In the genomic region with DNA sequence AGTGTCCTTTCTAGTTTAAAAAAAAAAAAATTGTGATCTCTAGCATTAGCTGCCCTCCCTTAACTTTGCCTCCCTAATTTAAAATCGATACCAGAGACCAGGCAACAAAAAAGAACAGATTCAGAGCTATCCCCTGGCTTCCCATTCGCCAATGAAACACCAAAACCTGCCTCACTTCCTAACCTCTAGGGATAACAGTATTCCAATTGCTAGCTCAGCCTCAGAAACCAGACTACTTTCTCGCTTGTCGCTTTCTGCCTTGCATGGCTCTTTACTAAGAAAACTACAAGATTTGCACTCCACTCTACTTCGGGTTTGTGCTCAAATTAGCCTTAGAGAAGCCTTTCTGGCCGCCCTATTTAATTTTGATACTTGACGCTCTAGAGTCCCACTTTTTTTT, we compare ENCODE assay signal across 8 mouse cellular contexts. TPM values are rescaled to one million over a fixed set of nuclear protein-coding genes. Genes with fewer than 3 reads are reported as not detected.
DNase-seq lines count a peak whose midpoint lies in the region; ATAC-seq and TF ChIP-seq lines count a peak whose summit lies in the region.

No protein-coding gene starts in this region.

- H3K4me1 ChIP-seq in kidney, embryonic 14.5 days (ENCODE audit: control insufficient read depth, insufficient read depth, low read length), result peaks cover 7% of the 10 kb centered on the region; the same call in 1 of the 2 replicates
- H3K4me1 ChIP-seq in bone marrow macrophage, adult 2 months (ENCODE audit: control insufficient read depth, insufficient read depth, low read length), result peaks cover 5% of the 10 kb centered on the region; the same call in 1 of the 2 replicates
- H3K4me1 ChIP-seq in hindbrain, embryonic 14.5 days (replicated peaks; ENCODE audit: control insufficient read depth, insufficient read depth, low read length), result peaks cover 11% of the 10 kb centered on the region
- peaks cover 9% of the 10 kb centered on the region for H3K4me1 ChIP-seq in midbrain, embryonic 13.5 days (replicated peaks)

- TF ChIP-seq POLR2A in bone marrow macrophage, adult 2 months (IDR thresholded peaks at IDR 0.05; ENCODE audit: borderline replicate concordance, low read depth, low read length), result no peak

- H3K9ac ChIP-seq in kidney, embryonic 14.5 days (ENCODE audit: low read depth, low read length), result peak overlapping the region; percentile 89
- peak overlapping the region; percentile 71 for H3K9ac ChIP-seq in hindbrain, embryonic 14.5 days
- H3K9ac ChIP-seq in midbrain, embryonic 13.5 days (replicated peaks), result peak overlapping the region; percentile 81

- 28% methylated on average over 7 of the region's 7 CpGs for WGBS in kidney, embryonic 14.5 days
- 30% methylated on average over 7 of the region's 7 CpGs for WGBS in hindbrain, embryonic 14.5 days
- WGBS in midbrain, embryonic 13.5 days, result 26% methylated on average over 7 of the region's 7 CpGs

- intact Hi-C loops in left cerebral cortex, postnatal 10 days (cut with DNase I), result no loop called here
- intact Hi-C loops in left cerebral cortex, postnatal 36 days (cut with DNase I), result no loop called here

- H3K27ac ChIP-seq in kidney, embryonic 14.5 days (ENCODE audit: low read depth, low read length), result peak overlapping the region; percentile 48; the same call in 1 of the 2 replicates
- peak overlapping the region; percentile 56 for H3K27ac ChIP-seq in bone marrow macrophage, adult 2 months (ENCODE audit: insufficient read depth, low read depth, low read length)
- peak overlapping the region; percentile 40; the same call in 1 of the 2 replicates for H3K27ac ChIP-seq in hindbrain, embryonic 14.5 days
- H3K27ac ChIP-seq in midbrain, embryonic 13.5 days, result peak overlapping the region; percentile 56

- H3K36me3 ChIP-seq in kidney, embryonic 14.5 days (ENCODE audit: control insufficient read depth, insufficient read depth, low read length), result peaks cover 21% of the 10 kb centered on the region
- peaks cover 23% of the 10 kb centered on the region for H3K36me3 ChIP-seq in hindbrain, embryonic 14.5 days (replicated peaks; ENCODE audit: control insufficient read depth, insufficient read depth)
- H3K36me3 ChIP-seq in midbrain, embryonic 13.5 days, result peaks cover 21% of the 10 kb centered on the region

- ATAC-seq in kidney, embryonic 14.5 days (ENCODE audit: low FRiP score, low TSS enrichment), result 0 out of 2 replicates have a peak, but pooled peaks have one; percentile 3
- peak; percentile 18; the same call in 1 of the 2 replicates for ATAC-seq in hindbrain, embryonic 14.5 days (ENCODE audit: low FRiP score)
- no peak for ATAC-seq in midbrain, embryonic 13.5 days

- peak overlapping the region; percentile 62 for H3K4me2 ChIP-seq in kidney, embryonic 14.5 days (replicated peaks; ENCODE audit: low read depth, low read length)
- peak overlapping the region; percentile 56 for H3K4me2 ChIP-seq in hindbrain, embryonic 14.5 days (replicated peaks)
- peak overlapping the region; percentile 87 for H3K4me2 ChIP-seq in midbrain, embryonic 13.5 days (replicated peaks)

- peak overlapping the region; percentile 83 for H3K4me3 ChIP-seq in kidney, embryonic 14.5 days (ENCODE audit: low read length)
- H3K4me3 ChIP-seq in bone marrow macrophage, adult 2 months (ENCODE audit: insufficient read depth, low read length), result peak overlapping the region; percentile 89
- H3K4me3 ChIP-seq in hindbrain, embryonic 14.5 days (replicated peaks; ENCODE audit: low read length), result peak overlapping the region; percentile 84
- peak overlapping the region; percentile 93 for H3K4me3 ChIP-seq in midbrain, embryonic 13.5 days (replicated peaks)

- no peak for TF ChIP-seq CTCF in bone marrow macrophage, adult 2 months (IDR thresholded peaks at IDR 0.05; ENCODE audit: low read depth, low read length)

- no peaks in the 10 kb centered on the region for H3K27me3 ChIP-seq in kidney, embryonic 14.5 days (ENCODE audit: control insufficient read depth, insufficient read depth, low read length)
- H3K27me3 ChIP-seq in hindbrain, embryonic 14.5 days (ENCODE audit: control insufficient read depth, insufficient read depth, low read length), result no peaks in the 10 kb centered on the region
- no peaks in the 10 kb centered on the region for H3K27me3 ChIP-seq in midbrain, embryonic 13.5 days

- DNase-seq in kidney, postnatal 4 days, result no peak
- no peak for DNase-seq in hindbrain, embryonic 14.5 days (ENCODE audit: low spot score)
- no peak for DNase-seq in left cerebral cortex, postnatal 10 days (ENCODE audit: extremely low spot score in 1 of 2, low spot score in 2 of 2)
- DNase-seq in thymus, postnatal 14 days, result no peak
- DNase-seq in left cerebral cortex, postnatal 36 days (ENCODE audit: low spot score in 2 of 2), result no peak

- H3K9me3 ChIP-seq in kidney, embryonic 14.5 days (ENCODE audit: control insufficient read depth, low read length), result no peaks in the 10 kb centered on the region
- H3K9me3 ChIP-seq in hindbrain, embryonic 14.5 days (ENCODE audit: control insufficient read depth, low read length), result no peaks in the 10 kb centered on the region
- no peaks in the 10 kb centered on the region for H3K9me3 ChIP-seq in midbrain, embryonic 13.5 days

RNA-seq across cellular contexts. Expression of gene Prpf3, which starts 0.4 kb away (rescaled TPM):
- 51.2 and 60.8 TPM in 2 replicates for polyA plus RNA-seq in kidney, embryonic 14.5 days (2014; fragmentation: Nextera tagmentation; extraction: Ambion mirVana)
- polyA plus RNA-seq in bone marrow macrophage, adult 2 months (2012; ENCODE audit: insufficient read depth, insufficient read length, missing spikeins), result 33.0 and 34.9 TPM in 2 replicates
- polyA plus RNA-seq in hindbrain, embryonic 14.5 days (2014; fragmentation: Nextera tagmentation; extraction: Ambion mirVana), result 33.5 and 35.7 TPM in 2 replicates
- 39.5 and 48.0 TPM in 2 replicates for polyA plus RNA-seq in midbrain, embryonic 13.5 days (2015; fragmentation: Nextera tagmentation; extraction: Ambion mirVana)
- 10 to 100 TPM; 24.4 to 27.8 TPM for total RNA-seq in left cerebral cortex, postnatal 10 days (2021)
- 10 to 100 TPM; 23.8 to 40.3 TPM for total RNA-seq in left cerebral cortex, postnatal 36 days (2021)

RNA-seq across cellular contexts. Expression of gene Mrps21, which starts 15.2 kb away (rescaled TPM):
- 377 and 496 TPM in 2 replicates for polyA plus RNA-seq in kidney, embryonic 14.5 days (2014; fragmentation: Nextera tagmentation; extraction: Ambion mirVana)
- polyA plus RNA-seq in bone marrow macrophage, adult 2 months (2012; ENCODE audit: insufficient read depth, insufficient read length, missing spikeins), result 227 and 228 TPM in 2 replicates
- 254 and 293 TPM in 2 replicates for polyA plus RNA-seq in hindbrain, embryonic 14.5 days (2014; fragmentation: Nextera tagmentation; extraction: Ambion mirVana)
- 340 TPM in 2 replicates for polyA plus RNA-seq in midbrain, embryonic 13.5 days (2015; fragmentation: Nextera tagmentation; extraction: Ambion mirVana)
- 100 to 1,000 TPM; 120 to 127 TPM for total RNA-seq in left cerebral cortex, postnatal 10 days (2021)
- 100 to 1,000 TPM; 149 to 158 TPM for total RNA-seq in left cerebral cortex, postnatal 36 days (2021)

RNA-seq across cellular contexts. Expression of gene Ciart, which starts 25.9 kb away (rescaled TPM):
- polyA plus RNA-seq in kidney, embryonic 14.5 days (2014; fragmentation: Nextera tagmentation; extraction: Ambion mirVana), result 4.0 and 5.3 TPM in 2 replicates
- polyA plus RNA-seq in bone marrow macrophage, adult 2 months (2012; ENCODE audit: insufficient read depth, insufficient read length, missing spikeins), result 1.6 and 1.7 TPM in 2 replicates
- polyA plus RNA-seq in hindbrain, embryonic 14.5 days (2014; fragmentation: Nextera tagmentation; extraction: Ambion mirVana), result 2.4 and 2.7 TPM in 2 replicates
- 3.2 and 4.8 TPM in 2 replicates for polyA plus RNA-seq in midbrain, embryonic 13.5 days (2015; fragmentation: Nextera tagmentation; extraction: Ambion mirVana)
- 10 to 100 TPM in 1 of 2 experiments, 1 to 10 TPM in 1; 9.4 to 11.4 TPM for total RNA-seq in left cerebral cortex, postnatal 10 days (2021)
- 10 to 100 TPM; 18.6 to 26.6 TPM for total RNA-seq in left cerebral cortex, postnatal 36 days (2021)

RNA-seq across cellular contexts. Expression of gene BC028528, which starts 35.7 kb away (rescaled TPM):
- 33.6 and 35.6 TPM in 2 replicates for polyA plus RNA-seq in kidney, embryonic 14.5 days (2014; fragmentation: Nextera tagmentation; extraction: Ambion mirVana)
- polyA plus RNA-seq in bone marrow macrophage, adult 2 months (2012; ENCODE audit: insufficient read depth, insufficient read length, missing spikeins), result 145 and 162 TPM in 2 replicates
- polyA plus RNA-seq in hindbrain, embryonic 14.5 days (2014; fragmentation: Nextera tagmentation; extraction: Ambion mirVana), result 16.1 and 26.2 TPM in 2 replicates
- polyA plus RNA-seq in midbrain, embryonic 13.5 days (2015; fragmentation: Nextera tagmentation; extraction: Ambion mirVana), result 12.9 and 14.4 TPM in 2 replicates
- 1 to 10 TPM; 8.1 to 9.1 TPM for total RNA-seq in left cerebral cortex, postnatal 10 days (2021)
- total RNA-seq in left cerebral cortex, postnatal 36 days (2021), result 1 to 10 TPM; 3.4 to 5.5 TPM

RNA-seq across cellular contexts. Expression of gene Rprd2, which starts 37.5 kb away (rescaled TPM):
- 20.4 and 27.2 TPM in 2 replicates for polyA plus RNA-seq in kidney, embryonic 14.5 days (2014; fragmentation: Nextera tagmentation; extraction: Ambion mirVana)
- 24.4 and 29.0 TPM in 2 replicates for polyA plus RNA-seq in bone marrow macrophage, adult 2 months (2012; ENCODE audit: insufficient read depth, insufficient read length, missing spikeins)
- polyA plus RNA-seq in hindbrain, embryonic 14.5 days (2014; fragmentation: Nextera tagmentation; extraction: Ambion mirVana), result 20.8 and 21.2 TPM in 2 replicates
- 24.8 and 25.0 TPM in 2 replicates for polyA plus RNA-seq in midbrain, embryonic 13.5 days (2015; fragmentation: Nextera tagmentation; extraction: Ambion mirVana)
- total RNA-seq in left cerebral cortex, postnatal 10 days (2021), result 10 to 100 TPM; 56.3 to 62.3 TPM
- total RNA-seq in left cerebral cortex, postnatal 36 days (2021), result 10 to 100 TPM; 59.2 to 68.9 TPM
